Mouse (Mus musculus) cerebellum, postnatal 14 days (tissue): ENCODE measurements at regions not wholly inside any gene's neighbourhood (a gene's known extent, or its start where the extent isn't known, plus 50 kb on each side); places are given as distances from the start of the nearest gene placed in this dataset.

Experiments used
- DNase-seq, 2 experiments: peaks; one replicate each; pipeline ENCODE4 v3.0.0; 2021; ENCODE audit warnings: mixed read lengths in 2 of 2

- peak; percentile 14 to 27 for DNase-seq
Measured at GRCm38 (mm10) chr17:9845451-9846075, 176.0 kb upstream of the Pabpc6 start.

- no peak for DNase-seq
Measured at GRCm38 (mm10) chr17:9841103-9841502, 171.6 kb upstream of the Pabpc6 start.

- DNase-seq, result no peak
Measured at GRCm38 (mm10) chr17:9839256-9839655, 169.7 kb upstream of the Pabpc6 start.

DNA sequence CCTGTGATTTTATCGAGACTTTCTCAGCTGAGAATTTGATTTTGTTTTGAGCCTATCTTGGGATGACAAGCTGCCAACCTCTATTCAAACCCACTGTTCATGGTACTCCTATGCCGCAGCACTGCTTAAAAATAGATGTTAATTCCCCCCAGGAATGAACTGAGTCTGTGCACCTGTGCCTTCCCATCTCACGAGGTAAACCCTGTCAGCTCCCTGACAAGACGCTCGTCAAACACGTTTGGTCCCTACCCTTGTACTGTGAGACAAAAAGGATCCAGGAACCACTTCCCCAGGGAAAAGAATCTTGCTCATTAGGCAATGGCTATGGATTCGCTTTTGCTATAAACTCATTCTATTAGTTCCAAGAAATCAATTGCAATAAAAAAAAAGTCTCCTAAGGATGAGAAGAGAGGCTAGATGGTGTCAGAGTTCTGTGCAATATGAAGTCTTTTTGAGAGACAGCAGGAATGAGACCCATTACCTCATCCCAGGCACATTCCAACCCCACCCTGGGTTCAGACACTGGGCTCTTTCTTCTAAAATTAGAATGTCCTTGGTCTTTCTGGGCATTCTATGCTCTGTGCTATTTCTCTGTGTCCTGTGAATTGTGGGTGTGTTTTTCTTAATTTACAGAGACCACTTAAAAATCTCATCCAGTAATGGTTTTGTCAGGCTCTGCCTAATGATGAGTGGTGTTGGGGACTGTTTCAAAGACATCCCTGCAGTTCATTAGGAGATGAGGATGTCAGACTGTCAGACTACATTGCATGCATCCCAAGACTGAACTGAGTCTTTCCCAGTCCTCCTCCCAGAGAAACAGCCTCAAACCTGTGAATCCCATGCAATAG lies 167.7 kb upstream of the Pabpc6 start:
- no peak for DNase-seq

DNA sequence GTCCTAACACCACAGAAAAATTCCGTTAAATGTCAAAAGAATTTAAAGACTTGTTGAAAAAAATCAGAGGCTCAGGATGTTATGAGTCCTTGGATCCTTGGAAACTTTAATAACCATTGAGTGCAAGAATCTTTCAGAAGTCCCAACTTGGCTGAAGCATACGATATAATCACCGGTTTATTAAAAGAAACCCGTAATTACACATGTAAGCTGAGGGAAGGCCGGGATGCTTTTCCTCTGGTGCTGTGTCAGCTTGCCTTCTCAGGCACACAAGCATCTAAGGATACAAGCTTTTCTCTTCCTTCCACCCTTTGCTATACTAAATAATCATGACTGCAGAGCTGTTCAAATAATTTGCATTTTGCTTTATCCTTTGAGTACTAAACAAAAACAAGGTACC lies 160.4 kb upstream of the Pabpc6 start:
- DNase-seq, result no peak

DNA sequence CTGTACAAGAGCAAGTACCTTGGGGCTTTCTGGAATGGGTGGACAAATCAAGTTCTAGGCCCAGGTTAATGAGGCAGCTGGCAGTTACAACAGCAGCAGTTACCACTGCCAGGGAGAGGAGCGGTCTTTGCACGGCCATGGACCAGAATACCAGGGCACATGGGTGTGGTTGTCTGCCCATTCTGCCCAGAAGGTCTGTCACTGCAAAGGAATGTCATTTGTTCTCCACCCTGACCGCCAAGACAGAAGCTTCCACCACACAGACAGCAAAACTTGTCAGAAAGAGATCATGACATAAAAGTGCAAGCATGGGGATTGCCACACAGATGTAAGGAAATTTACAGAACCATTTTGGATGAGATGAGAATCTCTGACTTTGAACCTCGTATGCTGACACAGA lies 151.8 kb upstream of the Pabpc6 start:
- no peak for DNase-seq

- no peak for DNase-seq
Measured at GRCm38 (mm10) chr17:9817056-9817455, 147.5 kb upstream of the Pabpc6 start.

DNA sequence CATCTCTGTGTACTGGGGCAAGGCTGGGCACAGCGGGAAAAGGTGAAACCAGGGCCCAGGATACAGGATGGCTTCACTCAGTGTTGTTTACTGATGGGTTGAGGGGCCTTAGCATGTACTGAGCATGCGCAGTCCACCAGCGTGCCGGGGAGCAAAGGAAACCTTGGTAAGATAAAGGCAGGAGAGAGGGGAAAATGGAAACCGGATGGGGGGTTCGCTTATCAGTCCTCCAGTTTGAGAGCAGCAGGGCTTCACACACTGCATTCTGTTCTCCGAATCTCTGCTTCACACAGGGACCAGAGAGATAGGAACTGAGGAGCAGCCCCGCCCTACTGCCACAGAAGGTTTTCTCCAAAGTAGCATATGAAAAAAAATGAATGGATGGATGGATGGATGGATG lies 127.6 kb upstream of the Pabpc6 start:
- DNase-seq, result no peak

- DNase-seq, result no peak
Measured at GRCm38 (mm10) chr17:9796225-9796988, 126.9 kb upstream of the Pabpc6 start.

GRCm38 (mm10) chr17:9778866-9779265 lies 109.3 kb upstream of the Pabpc6 start:
- DNase-seq, result no peak

- no peak for DNase-seq
Measured at GRCm38 (mm10) chr17:9777165-9777564, 107.6 kb upstream of the Pabpc6 start.

DNA sequence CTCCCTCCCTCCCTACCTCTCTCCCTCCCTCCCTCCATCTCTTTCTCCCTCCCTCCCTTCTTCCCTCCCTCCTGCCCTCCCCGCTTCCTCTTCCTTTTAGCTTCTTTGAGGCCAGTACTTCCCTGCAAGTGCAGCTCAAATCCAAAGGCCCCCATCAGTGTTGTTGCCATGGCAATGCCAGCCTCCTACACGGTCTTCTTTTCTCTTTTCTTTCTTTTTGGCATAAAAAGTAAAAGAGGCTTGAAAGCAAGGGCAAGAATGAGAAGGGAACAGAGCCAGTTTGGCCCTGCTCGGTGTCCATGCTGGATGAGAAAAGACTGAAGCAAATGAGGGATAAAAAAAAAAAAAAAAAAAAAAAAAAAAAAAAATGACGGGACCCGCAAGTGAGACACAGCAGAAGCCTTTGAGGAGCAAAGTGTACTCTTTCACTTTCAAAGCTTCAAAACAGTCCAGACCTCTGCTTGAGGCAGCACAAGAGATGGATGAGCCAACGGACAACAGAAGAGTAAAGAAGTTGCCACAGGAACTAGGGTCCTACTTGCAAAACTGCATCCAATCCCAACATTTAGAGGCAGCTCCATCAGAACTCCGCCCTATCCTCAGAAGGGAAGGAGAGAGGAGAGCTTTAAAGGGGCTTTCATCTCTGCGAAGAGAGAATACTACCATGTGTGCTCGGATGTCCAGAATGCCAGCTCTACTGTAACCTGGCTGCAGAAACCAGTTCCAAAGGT lies 106.9 kb upstream of the Pabpc6 start:
- no peak for DNase-seq

DNA sequence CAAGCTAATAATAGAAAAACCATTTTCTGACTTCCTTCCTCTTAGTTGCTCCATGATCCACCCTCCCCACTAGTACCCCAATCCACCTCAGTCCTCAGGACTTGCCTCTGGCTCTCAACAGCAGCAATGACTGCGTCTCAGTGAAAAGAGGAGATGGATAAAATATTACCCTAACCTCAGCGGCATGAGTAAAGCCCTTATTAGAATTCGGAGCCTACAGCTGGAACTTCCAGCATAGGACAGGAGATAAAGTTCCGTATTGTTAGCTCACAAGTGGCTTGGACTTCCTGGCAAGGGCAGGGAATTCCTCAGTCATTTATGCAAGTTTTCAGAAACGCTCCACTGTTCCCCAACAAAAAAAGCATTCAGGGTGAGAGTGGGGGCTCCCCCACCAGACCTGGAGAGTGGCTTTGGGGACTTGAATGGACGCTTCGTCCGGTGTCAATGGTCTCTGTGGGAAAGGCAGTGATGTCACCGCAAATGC lies 106.2 kb upstream of the Pabpc6 start:
- DNase-seq, result no peak

DNA sequence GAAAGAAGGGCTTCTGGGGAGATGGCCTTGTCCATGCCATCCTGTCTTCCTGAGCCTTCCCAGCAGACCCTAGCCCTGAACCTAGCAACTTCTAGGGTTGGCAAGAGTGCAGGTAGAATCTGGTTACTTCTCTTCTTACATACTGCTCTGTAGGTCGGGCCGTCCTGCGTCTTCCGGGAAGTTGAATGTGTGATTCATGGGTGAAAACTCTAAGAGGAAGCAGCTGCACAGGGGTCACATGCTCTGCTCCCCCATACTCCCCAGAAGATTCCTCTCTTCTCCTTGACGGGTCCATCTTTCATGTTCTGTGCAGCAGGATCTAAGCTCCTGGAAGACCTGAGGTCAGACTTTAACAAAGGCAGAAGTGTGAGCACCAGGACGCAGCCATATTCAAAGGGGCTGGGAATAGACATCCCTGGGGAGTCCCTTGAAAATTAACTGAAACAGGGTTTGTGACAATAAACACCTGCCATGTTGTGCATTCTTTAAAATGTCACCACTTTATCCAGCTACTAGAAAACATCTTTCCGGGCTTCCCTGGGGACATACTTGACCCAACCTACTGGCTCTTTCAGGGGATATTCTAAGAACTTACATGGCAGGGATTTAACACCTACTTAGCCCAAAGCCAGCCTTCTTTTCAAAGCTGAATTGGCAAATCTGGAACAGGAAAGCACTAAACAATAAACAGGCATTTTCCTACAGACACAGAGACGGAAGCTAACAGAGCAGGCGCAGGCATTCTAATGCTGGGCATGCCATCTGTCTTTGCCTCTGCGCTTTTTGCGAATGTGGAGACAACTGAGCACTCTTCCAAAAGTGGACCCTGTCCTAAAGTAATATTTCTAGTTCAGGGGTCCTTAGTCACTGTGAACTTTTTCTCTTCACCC lies 105.5 kb upstream of the Pabpc6 start:
- no peak for DNase-seq

GRCm38 (mm10) chr17:9773744-9774143 lies 104.2 kb upstream of the Pabpc6 start:
- DNase-seq, result no peak

- DNase-seq, result no peak
Measured at GRCm38 (mm10) chr17:9768275-9768674, 98.8 kb upstream of the Pabpc6 start.

- DNase-seq, result no peak
Measured at GRCm38 (mm10) chr17:9765680-9766250, 96.2 kb upstream of the Pabpc6 start.

- DNase-seq, result peak; percentile 55 to 71
Measured at GRCm38 (mm10) chr17:9764701-9765359, 95.3 kb upstream of the Pabpc6 start.

GRCm38 (mm10) chr17:9764041-9764606 lies 94.6 kb upstream of the Pabpc6 start:
- peak in 1 of 2 experiments; percentile 44 for DNase-seq

DNA sequence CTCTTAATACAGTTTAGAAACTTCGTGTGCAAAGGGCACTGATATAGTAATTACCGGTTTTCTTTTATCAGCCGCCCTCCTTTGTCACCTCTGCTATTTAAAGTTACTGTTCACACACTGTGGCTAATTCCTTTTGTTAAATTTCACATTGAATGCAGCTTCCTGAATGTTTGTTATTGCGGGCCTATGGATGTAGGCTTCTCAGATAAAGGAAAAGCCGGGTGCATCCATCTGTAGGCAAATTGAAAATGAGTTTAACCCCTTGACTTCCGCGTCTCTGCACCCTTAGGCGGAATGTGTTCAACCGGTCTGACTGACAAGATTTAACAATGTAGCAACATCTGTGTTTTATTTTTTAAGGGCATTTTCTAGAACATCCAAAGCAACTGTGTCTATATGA lies 93.6 kb upstream of the Pabpc6 start:
- no peak for DNase-seq
